Mouse (Mus musculus): ENCODE measurements around the gene Psph. TPM values are rescaled to one million over a fixed set of nuclear protein-coding genes. Genes with fewer than 3 reads are reported as not detected.

Psph gene
- polyA plus RNA-seq, 1 experiment from 2014 or later, result 55.1 TPM

DNA sequence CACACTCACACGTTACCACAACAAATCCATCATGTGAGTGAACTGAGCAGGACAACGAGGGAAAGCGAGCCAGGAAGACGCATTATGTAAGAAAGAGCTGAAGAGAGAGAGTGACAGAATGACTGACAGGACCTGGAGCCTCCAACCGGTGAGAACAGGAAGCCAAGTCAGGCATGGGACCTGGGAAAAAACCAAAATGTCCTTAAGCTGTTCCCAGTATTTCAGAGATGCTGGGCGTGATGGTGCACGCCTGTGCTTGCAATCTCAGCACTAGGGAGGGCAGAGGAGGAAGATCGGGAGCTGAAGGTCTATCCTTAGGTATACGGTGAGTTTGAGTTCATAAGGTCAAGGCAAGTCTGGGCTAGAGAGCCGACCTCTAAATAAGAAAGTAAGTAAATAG, 14.8 kb downstream of the Psph start:
- Histone ChIP-seq H3K4me3 (no peak overlapping the region), H3K36me3 (ENCODE audit: poor library complexity, severe bottlenecking) (peaks cover 18% of the 10 kb centered on the region; the same call in 1 of the 2 replicates)
- 89% methylated on average over 10 of the region's 10 CpGs for WGBS

DNA sequence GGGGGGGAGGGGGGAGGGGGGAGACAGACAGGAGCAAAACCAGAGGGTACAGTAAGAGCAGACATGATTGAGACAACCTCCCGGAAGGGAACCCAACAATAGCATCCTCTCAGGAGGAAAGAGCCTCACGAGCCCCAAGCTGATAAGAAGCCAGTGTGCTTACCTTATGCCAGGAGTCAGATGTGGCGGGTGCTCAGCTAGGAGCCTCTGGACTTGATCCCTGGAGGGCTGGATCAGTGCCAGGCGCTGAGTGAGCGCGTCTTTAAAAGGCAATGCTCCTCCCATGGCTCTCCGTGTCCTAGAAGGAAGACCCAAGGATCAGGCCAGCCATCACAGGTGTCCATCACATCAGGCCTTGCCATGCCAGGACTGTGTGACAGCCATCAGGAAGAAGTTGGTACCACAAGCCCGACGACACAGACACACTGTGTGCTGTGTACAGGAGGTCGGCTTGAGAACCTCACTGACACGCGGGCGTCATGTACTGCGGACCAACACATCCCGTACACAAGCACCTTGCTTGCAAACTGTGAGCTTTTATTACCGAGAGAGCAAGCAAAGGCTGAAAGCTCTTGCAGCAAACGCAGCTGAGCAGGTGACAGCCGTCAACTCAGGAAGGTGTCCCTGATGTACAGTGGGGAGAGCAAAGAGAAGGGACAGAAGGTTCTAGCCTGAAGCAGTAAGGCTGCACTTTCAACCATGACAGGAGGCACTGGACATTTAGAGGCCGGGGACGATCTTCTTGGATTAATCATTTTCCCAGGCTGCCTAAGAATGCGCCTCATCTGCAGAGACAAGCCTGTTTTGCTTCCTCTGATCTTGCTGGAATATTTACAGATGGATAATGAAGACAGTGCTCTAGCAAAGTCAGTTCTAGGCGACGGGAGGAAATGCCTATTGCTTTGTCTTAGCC, 16.6 kb downstream of the Psph start:
- no peaks in the 10 kb centered on the region for H3K27me3 ChIP-seq
- no peaks in the 10 kb centered on the region for H3K9me3 ChIP-seq (replicated peaks)
- no peak overlapping the region for H3K9ac ChIP-seq
- no peak overlapping the region for H3K27ac ChIP-seq
- no peaks in the 10 kb centered on the region for H3K4me1 ChIP-seq
- WGBS, result 90% methylated on average over 23 of the region's 23 CpGs
- H3K4me3 ChIP-seq, result no peak overlapping the region
- H3K36me3 ChIP-seq (ENCODE audit: poor library complexity, severe bottlenecking), result peaks cover 24% of the 10 kb centered on the region; the same call in 1 of the 2 replicates
- H3K4me2 ChIP-seq, result no peak overlapping the region
- ATAC-seq, result no peak

More for the DNA sequence above, 14.8 kb downstream of the Psph start:
- H3K27me3 ChIP-seq, result no peaks in the 10 kb centered on the region
- no peak overlapping the region for H3K9ac ChIP-seq
- no peaks in the 10 kb centered on the region for H3K4me1 ChIP-seq
- H3K27ac ChIP-seq, result no peak overlapping the region
- H3K9me3 ChIP-seq (replicated peaks), result no peaks in the 10 kb centered on the region
- H3K4me2 ChIP-seq, result no peak overlapping the region
- no peak for ATAC-seq

DNA sequence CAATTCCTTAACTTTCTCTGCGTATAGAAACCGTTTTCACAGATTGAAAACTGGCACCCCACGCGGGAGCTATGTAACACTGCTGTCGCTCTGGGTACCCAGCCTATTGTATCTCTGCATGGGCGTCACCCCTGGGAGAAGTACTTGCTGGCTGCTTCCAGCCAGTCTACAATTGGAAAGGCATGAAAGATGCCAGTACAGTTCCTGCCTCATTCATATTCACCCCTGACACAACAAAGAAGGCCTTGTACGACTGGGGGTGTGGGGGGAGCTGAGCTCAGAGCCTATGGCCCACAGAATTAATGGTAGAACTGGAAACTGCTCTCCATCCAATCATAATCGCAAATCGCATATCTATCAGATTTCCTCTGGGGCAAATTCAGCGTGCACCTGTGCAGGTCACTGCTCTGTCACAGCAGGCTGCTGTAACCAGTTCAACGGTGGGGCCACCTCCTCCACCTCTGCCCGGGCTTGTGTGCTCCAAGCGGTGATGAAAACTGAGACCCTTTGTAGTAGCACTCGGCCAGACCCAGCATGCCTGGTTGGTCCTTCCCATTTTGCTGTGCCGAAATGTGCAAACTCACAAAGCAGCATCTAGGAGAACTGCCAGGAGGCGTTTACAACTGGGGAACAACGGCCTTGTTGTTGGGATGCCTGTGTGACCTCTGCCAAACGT, 25.2 kb downstream of the Psph start:
- H3K27ac ChIP-seq, result peak overlapping the region; percentile 86
- peak overlapping the region; percentile 9; the same call in 1 of the 2 replicates for H3K9ac ChIP-seq
- H3K4me2 ChIP-seq, result peak overlapping the region; percentile 14
- peaks cover 16% of the 10 kb centered on the region for H3K4me1 ChIP-seq
- ATAC-seq, result peak; percentile 95
- H3K27me3 ChIP-seq, result no peaks in the 10 kb centered on the region
- 45% methylated on average over 18 of the region's 18 CpGs for WGBS
- peaks cover 26% of the 10 kb centered on the region for H3K36me3 ChIP-seq (ENCODE audit: poor library complexity, severe bottlenecking)
- H3K9me3 ChIP-seq (replicated peaks), result no peaks in the 10 kb centered on the region
- H3K4me3 ChIP-seq, result no peak overlapping the region

DNA sequence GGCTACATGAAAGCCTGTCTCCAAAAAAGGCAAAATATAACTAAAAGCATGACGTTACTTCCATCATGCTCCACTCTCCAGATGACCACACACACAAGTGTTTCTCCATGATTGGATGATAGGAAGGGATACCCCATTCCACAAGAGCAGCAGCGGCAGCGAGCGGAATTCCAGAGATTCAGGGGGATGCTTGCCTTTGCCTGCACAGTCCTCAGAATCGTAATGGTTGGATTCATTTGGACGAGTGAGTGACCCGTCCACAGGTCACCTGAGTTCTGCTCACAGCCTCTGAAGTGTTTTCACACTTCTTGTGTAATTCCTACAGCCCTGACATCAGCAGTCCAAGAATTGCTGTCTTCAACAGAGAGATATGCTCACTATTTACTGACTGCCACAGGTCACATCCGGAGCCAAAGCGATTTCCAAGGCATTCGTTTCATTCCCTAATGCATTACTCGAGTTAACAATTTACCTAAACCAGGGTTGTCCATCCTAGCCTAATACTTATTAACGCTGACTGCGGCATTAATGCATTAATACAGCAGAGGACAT, 27.2 kb downstream of the Psph start:
- ATAC-seq, result no peak

DNA sequence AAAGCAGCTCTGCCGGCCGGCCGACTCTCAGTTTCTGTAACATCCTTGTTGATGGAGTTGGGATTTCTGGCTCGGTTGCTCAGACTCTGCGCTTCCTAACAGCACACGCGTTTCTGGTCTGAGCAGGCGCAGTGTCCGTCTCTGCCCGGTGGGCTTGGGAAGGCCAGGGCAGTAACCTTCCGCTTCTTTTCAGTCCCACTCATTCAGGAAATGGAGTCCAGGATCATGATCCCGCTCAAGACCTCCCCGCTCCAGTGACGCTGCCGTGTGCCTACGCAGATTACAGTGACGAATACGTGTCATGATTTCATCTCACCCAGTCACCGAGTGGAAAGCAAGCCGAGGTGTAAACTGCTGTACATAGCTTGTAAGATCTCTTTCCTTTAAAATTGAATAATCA, 30.4 kb downstream of the Psph start:
- Histone ChIP-seq H3K9me3 (replicated peaks) (no peaks in the 10 kb centered on the region), H3K4me3 (no peak overlapping the region), H3K27ac (no peak overlapping the region), H3K9ac (no peak overlapping the region), H3K4me1 (peaks cover 11% of the 10 kb centered on the region), H3K36me3 (ENCODE audit: poor library complexity, severe bottlenecking) (peaks cover 43% of the 10 kb centered on the region), H3K4me2 (no peak overlapping the region), H3K27me3 (no peaks in the 10 kb centered on the region)
- WGBS, result 95% methylated on average over 20 of the region's 20 CpGs
- ATAC-seq, result no peak

More for the DNA sequence above, 27.2 kb downstream of the Psph start:
- WGBS, result 93% methylated on average over 13 of the region's 13 CpGs
- Histone ChIP-seq H3K27me3 (no peaks in the 10 kb centered on the region), H3K4me2 (no peak overlapping the region), H3K36me3 (ENCODE audit: poor library complexity, severe bottlenecking) (peaks cover 30% of the 10 kb centered on the region), H3K9ac (no peak overlapping the region), H3K27ac (no peak overlapping the region), H3K9me3 (replicated peaks) (no peaks in the 10 kb centered on the region), H3K4me1 (peaks cover 16% of the 10 kb centered on the region), H3K4me3 (no peak overlapping the region)

DNA sequence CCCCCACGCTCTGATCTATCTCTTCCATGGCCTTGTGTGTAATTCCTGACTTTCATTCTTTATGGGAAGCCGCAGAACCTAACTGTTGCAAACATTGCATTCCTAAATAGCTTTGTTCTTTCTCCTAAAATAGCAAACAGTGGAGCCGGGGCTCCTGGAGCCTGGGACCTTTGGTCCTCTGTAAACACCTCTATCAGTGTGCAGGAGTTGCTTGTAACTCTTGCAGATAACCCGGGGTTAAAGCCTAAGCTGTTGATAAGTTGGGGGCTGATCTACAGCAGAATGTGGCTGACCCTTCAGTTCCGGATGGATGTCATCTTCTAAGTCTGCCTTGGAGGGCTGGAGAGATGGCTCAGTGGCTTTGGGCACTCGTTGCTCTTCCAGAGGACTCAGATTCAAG, 43.2 kb downstream of the Psph start:
- H3K27me3 ChIP-seq, result no peaks in the 10 kb centered on the region
- ATAC-seq, result no peak
- H3K4me3 ChIP-seq, result no peak overlapping the region
- peaks cover 71% of the 10 kb centered on the region for H3K36me3 ChIP-seq (ENCODE audit: poor library complexity, severe bottlenecking)
- H3K9me3 ChIP-seq (replicated peaks), result no peaks in the 10 kb centered on the region
- H3K27ac ChIP-seq, result no peak overlapping the region
- no peak overlapping the region for H3K9ac ChIP-seq
- no peak overlapping the region for H3K4me2 ChIP-seq
- WGBS, result 89% methylated on average over 6 of the region's 6 CpGs
- H3K4me1 ChIP-seq, result no peaks in the 10 kb centered on the region

DNA sequence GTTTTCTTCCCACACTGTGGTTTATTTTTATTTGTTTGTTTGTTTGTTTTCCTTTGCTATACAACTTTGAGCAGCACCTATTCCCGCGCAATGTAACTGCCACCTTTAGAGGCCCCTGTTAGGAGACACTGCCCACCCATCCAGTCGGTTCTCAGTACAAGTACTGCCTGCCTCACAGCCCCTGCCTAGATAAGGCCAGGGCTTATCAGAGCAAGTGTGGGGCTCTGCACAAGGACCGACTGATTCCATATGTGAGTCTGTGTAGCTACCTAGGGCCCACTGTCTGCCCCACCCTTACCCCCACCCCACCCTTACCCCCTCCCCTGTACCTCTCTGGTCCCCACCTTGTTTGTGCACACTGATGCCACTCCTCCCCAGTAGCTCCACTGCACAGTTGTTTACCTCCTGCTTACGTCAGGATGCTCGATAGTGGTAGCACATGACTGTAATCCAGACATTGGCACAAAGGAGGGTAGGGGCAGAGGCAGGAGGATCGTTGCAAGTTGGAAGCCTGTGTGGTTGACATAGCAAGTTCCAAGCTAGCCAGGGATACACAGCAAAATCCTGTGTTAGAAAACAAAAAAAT, 44.3 kb downstream of the Psph start:
- ATAC-seq, result no peak
- H3K27me3 ChIP-seq, result no peaks in the 10 kb centered on the region
- WGBS, result 88% methylated on average over 7 of the region's 7 CpGs
- no peak overlapping the region for H3K27ac ChIP-seq
- H3K36me3 ChIP-seq (ENCODE audit: poor library complexity, severe bottlenecking), result peaks cover 62% of the 10 kb centered on the region
- H3K4me2 ChIP-seq, result no peak overlapping the region
- H3K4me3 ChIP-seq, result no peak overlapping the region
- H3K9me3 ChIP-seq (replicated peaks), result no peaks in the 10 kb centered on the region
- H3K9ac ChIP-seq, result no peak overlapping the region
- no peaks in the 10 kb centered on the region for H3K4me1 ChIP-seq

DNA sequence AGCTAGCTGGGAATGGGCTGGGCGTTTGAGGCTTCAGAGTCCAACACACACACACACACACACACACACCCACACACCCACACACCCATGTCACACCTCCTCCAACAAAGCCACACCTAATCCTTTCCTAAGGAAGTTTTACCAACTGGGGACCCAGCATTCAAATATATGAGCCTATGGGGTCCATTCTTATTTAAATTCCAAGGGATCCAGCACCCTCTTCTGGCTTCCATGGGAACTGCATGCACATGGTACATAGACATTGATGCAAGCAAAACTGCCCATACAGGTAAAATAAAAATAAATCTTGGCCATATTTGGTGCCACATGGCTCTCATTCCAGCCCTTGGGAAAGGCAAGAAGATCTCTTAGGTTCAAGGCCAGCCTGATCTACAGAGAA, 46.3 kb downstream of the Psph start:
- Histone ChIP-seq H3K27ac (no peak overlapping the region), H3K9me3 (replicated peaks) (no peaks in the 10 kb centered on the region), H3K4me1 (no peaks in the 10 kb centered on the region), H3K4me3 (no peak overlapping the region), H3K36me3 (ENCODE audit: poor library complexity, severe bottlenecking) (peaks cover 44% of the 10 kb centered on the region), H3K9ac (no peak overlapping the region), H3K27me3 (no peaks in the 10 kb centered on the region), H3K4me2 (no peak overlapping the region)
- ATAC-seq, result no peak
- WGBS, result 95% methylated on average over 1 of the region's 1 CpGs

DNA sequence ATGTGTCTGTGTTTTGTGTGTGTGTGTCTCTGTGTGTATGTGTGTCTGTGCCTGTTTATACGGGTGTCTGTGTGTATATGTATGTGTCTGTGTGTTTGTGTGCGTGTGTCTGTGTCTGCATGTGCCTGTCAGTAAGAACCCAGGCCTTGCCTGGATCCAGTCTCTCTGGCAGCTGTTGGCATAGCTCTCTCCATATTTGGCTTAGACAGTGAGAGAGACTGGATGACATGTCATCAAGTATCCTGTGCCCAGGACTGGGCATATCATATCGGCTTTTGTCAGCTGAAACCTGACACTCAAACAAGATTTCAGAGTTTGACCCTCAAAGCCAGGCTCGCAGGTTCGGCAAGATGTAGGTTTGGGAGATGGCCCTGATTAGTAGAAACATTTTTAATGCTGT, 56.2 kb downstream of the Psph start:
- H3K4me2 ChIP-seq, result no peak overlapping the region
- 91% methylated on average over 5 of the region's 5 CpGs for WGBS
- no peak overlapping the region for H3K4me3 ChIP-seq
- no peak overlapping the region for H3K9ac ChIP-seq
- no peak for ATAC-seq
- H3K9me3 ChIP-seq (replicated peaks), result no peaks in the 10 kb centered on the region
- peaks cover 17% of the 10 kb centered on the region for H3K4me1 ChIP-seq
- H3K27me3 ChIP-seq, result no peaks in the 10 kb centered on the region
- no peak overlapping the region for H3K27ac ChIP-seq
- no peaks in the 10 kb centered on the region for H3K36me3 ChIP-seq (ENCODE audit: poor library complexity, severe bottlenecking)

DNA sequence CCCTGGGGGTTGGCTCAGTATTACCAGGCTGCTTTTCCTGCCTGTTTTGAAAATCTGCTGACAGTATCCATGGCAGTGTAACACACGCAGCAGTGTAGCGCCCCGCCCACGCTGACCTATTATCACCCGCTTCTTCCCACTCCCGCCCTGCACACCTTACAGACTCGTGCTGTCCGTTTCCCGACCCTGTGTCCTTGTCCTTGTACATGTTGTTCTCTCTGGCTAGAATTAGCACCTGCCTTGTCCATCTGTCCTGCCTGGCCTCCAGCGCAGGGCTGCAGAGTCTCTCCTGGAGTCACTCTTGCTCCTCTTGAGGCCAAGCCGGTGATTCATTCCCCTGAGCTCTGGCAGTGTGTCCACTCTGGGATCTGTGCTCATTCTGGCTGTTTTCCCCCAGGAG, 56.9 kb downstream of the Psph start:
- Histone ChIP-seq H3K36me3 (ENCODE audit: poor library complexity, severe bottlenecking) (no peaks in the 10 kb centered on the region), H3K9ac (no peak overlapping the region), H3K4me1 (peaks cover 21% of the 10 kb centered on the region), H3K27ac (no peak overlapping the region), H3K4me2 (no peak overlapping the region), H3K9me3 (replicated peaks) (no peaks in the 10 kb centered on the region), H3K27me3 (no peaks in the 10 kb centered on the region), H3K4me3 (no peak overlapping the region)
- ATAC-seq, result no peak
- 88% methylated on average over 11 of the region's 11 CpGs for WGBS

DNA sequence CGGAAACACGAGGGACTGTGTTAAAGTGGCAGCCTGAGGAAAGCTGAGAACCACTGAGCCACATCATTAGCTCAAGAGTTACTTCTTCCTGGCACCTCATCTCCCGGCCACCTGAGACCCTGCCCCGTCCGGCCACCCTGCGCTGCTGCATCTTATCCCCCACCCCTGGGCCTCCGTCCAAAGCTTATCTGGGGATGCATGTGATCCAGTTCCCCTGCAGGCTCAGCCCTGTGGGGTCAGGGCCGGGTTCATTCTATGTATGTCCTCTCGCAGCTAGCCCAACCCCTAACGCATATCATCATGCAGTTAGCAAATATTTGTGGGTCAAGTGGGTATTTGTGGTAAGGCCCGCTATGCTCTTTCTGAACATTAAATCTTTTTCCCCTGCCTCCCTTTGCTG, 58.0 kb downstream of the Psph start:
- H3K9ac ChIP-seq, result no peak overlapping the region
- H3K4me3 ChIP-seq, result no peak overlapping the region
- H3K4me2 ChIP-seq, result no peak overlapping the region
- H3K4me1 ChIP-seq, result peaks cover 24% of the 10 kb centered on the region
- no peak overlapping the region for H3K27ac ChIP-seq
- H3K27me3 ChIP-seq, result no peaks in the 10 kb centered on the region
- H3K9me3 ChIP-seq (replicated peaks), result no peaks in the 10 kb centered on the region
- 82% methylated on average over 11 of the region's 11 CpGs for WGBS
- no peak for ATAC-seq
- no peaks in the 10 kb centered on the region for H3K36me3 ChIP-seq (ENCODE audit: poor library complexity, severe bottlenecking)

DNA sequence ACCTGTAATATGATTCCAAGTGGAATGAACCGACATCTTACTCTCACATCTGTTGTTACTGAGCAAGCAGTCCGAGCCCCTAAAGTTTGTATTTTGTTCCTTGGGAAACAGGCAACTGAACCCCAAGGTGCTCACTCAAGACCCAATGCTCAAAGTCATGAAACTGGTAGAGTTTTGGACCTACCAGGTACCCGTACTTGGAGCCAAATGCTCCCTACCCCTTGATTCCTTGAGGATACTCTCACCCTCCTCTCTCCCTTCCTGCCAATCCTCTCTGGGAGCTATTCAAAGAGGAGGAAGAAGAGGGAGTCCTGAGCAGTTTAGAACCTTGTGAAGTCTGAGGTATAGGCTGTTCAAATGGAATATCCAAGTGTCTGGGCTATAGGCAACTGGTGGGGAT, 60.5 kb downstream of the Psph start:
- Histone ChIP-seq H3K9ac (no peak overlapping the region), H3K4me1 (peaks cover 24% of the 10 kb centered on the region), H3K27ac (no peak overlapping the region), H3K27me3 (no peaks in the 10 kb centered on the region), H3K4me2 (peak overlapping the region; percentile 64), H3K4me3 (no peak overlapping the region), H3K9me3 (replicated peaks) (no peaks in the 10 kb centered on the region), H3K36me3 (ENCODE audit: poor library complexity, severe bottlenecking) (no peaks in the 10 kb centered on the region)
- no peak for ATAC-seq
- WGBS, result 88% methylated on average over 3 of the region's 3 CpGs
